Mouse (Mus musculus): ENCODE results near the gene Fez2. TPM values are rescaled to one million over a fixed set of nuclear protein-coding genes. Genes with fewer than 3 reads are reported as not detected.

Gene Fez2
- polyA plus RNA-seq, 1 experiment from 2014 or later = 28.7 TPM

GRCm38 (mm10) chr17:78373849-78374248 lies 44.1 kb downstream of the Fez2 start:
- H3K4me3 ChIP-seq (ENCODE audit: low read depth, low read length) = no peak overlapping the region
- H3K4me1 ChIP-seq (replicated peaks; ENCODE audit: control insufficient read depth, insufficient read depth) = no peaks in the 10 kb centered on the region
- no peaks in the 10 kb centered on the region for H3K27me3 ChIP-seq (ENCODE audit: control insufficient read depth, insufficient read depth, low read length)
- no peak for TF ChIP-seq CTCF (IDR thresholded peaks at IDR 0.05; ENCODE audit: low read depth)
- TF ChIP-seq EP300 (optimal IDR thresholded peaks at IDR 0.05) = no peak
- no peak overlapping the region for H3K4me2 ChIP-seq (replicated peaks; ENCODE audit: low read depth)
- H3K9ac ChIP-seq (ENCODE audit: low read length) = no peak overlapping the region
- WGBS = 90% methylated on average over 8 of the region's 8 CpGs
- peaks cover 11% of the 10 kb centered on the region for H3K36me3 ChIP-seq (ENCODE audit: control insufficient read depth, insufficient read depth, low read length)
- no peak overlapping the region for H3K27ac ChIP-seq (replicated peaks)
- no peaks in the 10 kb centered on the region for H3K9me3 ChIP-seq (ENCODE audit: control insufficient read depth, low read length)
- DNase-seq (ENCODE audit: low spot score) (no peak), ATAC-seq (ENCODE audit: low FRiP score, low TSS enrichment) (no peak)

- Histone ChIP-seq H3K9ac (ENCODE audit: low read length) (no peak overlapping the region), H3K27ac (replicated peaks) (no peak overlapping the region), H3K36me3 (ENCODE audit: control insufficient read depth, insufficient read depth, low read length) (peaks cover 11% of the 10 kb centered on the region), H3K27me3 (ENCODE audit: control insufficient read depth, insufficient read depth, low read length) (no peaks in the 10 kb centered on the region), H3K4me1 (replicated peaks; ENCODE audit: control insufficient read depth, insufficient read depth) (no peaks in the 10 kb centered on the region), H3K9me3 (ENCODE audit: control insufficient read depth, low read length) (no peaks in the 10 kb centered on the region), H3K4me2 (replicated peaks; ENCODE audit: low read depth) (no peak overlapping the region), H3K4me3 (ENCODE audit: low read depth, low read length) (no peak overlapping the region)
- 83% methylated on average over 6 of the region's 6 CpGs for WGBS
- TF ChIP-seq CTCF (IDR thresholded peaks at IDR 0.05; ENCODE audit: low read depth) = no peak
- no peak for TF ChIP-seq EP300 (optimal IDR thresholded peaks at IDR 0.05)
- ATAC-seq (ENCODE audit: low FRiP score, low TSS enrichment) (no peak), DNase-seq (ENCODE audit: low spot score) (no peak)
Measured at GRCm38 (mm10) chr17:78373174-78373573, 44.8 kb downstream of the Fez2 start.

- TF ChIP-seq EP300 (optimal IDR thresholded peaks at IDR 0.05) (no peak), CTCF (IDR thresholded peaks at IDR 0.05; ENCODE audit: low read depth) (peak; percentile 70)
- no peaks in the 10 kb centered on the region for H3K4me1 ChIP-seq (replicated peaks; ENCODE audit: control insufficient read depth, insufficient read depth)
- no peak overlapping the region for H3K4me3 ChIP-seq (ENCODE audit: low read depth, low read length)
- no peak overlapping the region for H3K27ac ChIP-seq (replicated peaks)
- H3K9me3 ChIP-seq (ENCODE audit: control insufficient read depth, low read length) = no peaks in the 10 kb centered on the region
- ATAC-seq (ENCODE audit: low FRiP score, low TSS enrichment) = no peak
- H3K9ac ChIP-seq (ENCODE audit: low read length) = no peak overlapping the region
- no peak overlapping the region for H3K4me2 ChIP-seq (replicated peaks; ENCODE audit: low read depth)
- peaks cover 11% of the 10 kb centered on the region for H3K36me3 ChIP-seq (ENCODE audit: control insufficient read depth, insufficient read depth, low read length)
- DNase-seq (ENCODE audit: low spot score) = no peak
- no peaks in the 10 kb centered on the region for H3K27me3 ChIP-seq (ENCODE audit: control insufficient read depth, insufficient read depth, low read length)
- 75% methylated on average over 1 of the region's 1 CpGs for WGBS
Measured at GRCm38 (mm10) chr17:78370445-78370844, 47.5 kb downstream of the Fez2 start.

- no peaks in the 10 kb centered on the region for H3K9me3 ChIP-seq (ENCODE audit: control insufficient read depth, low read length)
- H3K4me2 ChIP-seq (replicated peaks; ENCODE audit: low read depth) = no peak overlapping the region
- no peaks in the 10 kb centered on the region for H3K27me3 ChIP-seq (ENCODE audit: control insufficient read depth, insufficient read depth, low read length)
- DNase-seq (ENCODE audit: low spot score) (no peak), ATAC-seq (ENCODE audit: low FRiP score, low TSS enrichment) (no peak)
- peaks cover 7% of the 10 kb centered on the region for H3K36me3 ChIP-seq (ENCODE audit: control insufficient read depth, insufficient read depth, low read length)
- no peak overlapping the region for H3K9ac ChIP-seq (ENCODE audit: low read length)
- WGBS = 64% methylated on average over 8 of the region's 8 CpGs
- H3K27ac ChIP-seq (replicated peaks) = no peak overlapping the region
- no peak overlapping the region for H3K4me3 ChIP-seq (ENCODE audit: low read depth, low read length)
- TF ChIP-seq EP300 (optimal IDR thresholded peaks at IDR 0.05) (no peak), CTCF (IDR thresholded peaks at IDR 0.05; ENCODE audit: low read depth) (no peak)
- no peaks in the 10 kb centered on the region for H3K4me1 ChIP-seq (replicated peaks; ENCODE audit: control insufficient read depth, insufficient read depth)
Measured at GRCm38 (mm10) chr17:78368481-78368880, 49.5 kb downstream of the Fez2 start.

- no peak overlapping the region for H3K4me3 ChIP-seq (ENCODE audit: low read depth, low read length)
- peaks cover 7% of the 10 kb centered on the region for H3K36me3 ChIP-seq (ENCODE audit: control insufficient read depth, insufficient read depth, low read length)
- no peak overlapping the region for H3K4me2 ChIP-seq (replicated peaks; ENCODE audit: low read depth)
- no peak overlapping the region for H3K27ac ChIP-seq (replicated peaks)
- TF ChIP-seq CTCF (IDR thresholded peaks at IDR 0.05; ENCODE audit: low read depth) = no peak
- no peak for TF ChIP-seq EP300 (optimal IDR thresholded peaks at IDR 0.05)
- no peaks in the 10 kb centered on the region for H3K4me1 ChIP-seq (replicated peaks; ENCODE audit: control insufficient read depth, insufficient read depth)
- H3K27me3 ChIP-seq (ENCODE audit: control insufficient read depth, insufficient read depth, low read length) = no peaks in the 10 kb centered on the region
- H3K9ac ChIP-seq (ENCODE audit: low read length) = no peak overlapping the region
- H3K9me3 ChIP-seq (ENCODE audit: control insufficient read depth, low read length) = no peaks in the 10 kb centered on the region
- 76% methylated on average over 7 of the region's 7 CpGs for WGBS
- DNase-seq (ENCODE audit: low spot score) (no peak), ATAC-seq (ENCODE audit: low FRiP score, low TSS enrichment) (no peak)
Measured at GRCm38 (mm10) chr17:78366070-78366469, 51.9 kb downstream of the Fez2 start.

- WGBS = 90% methylated on average over 23 of the region's 23 CpGs
- Histone ChIP-seq H3K4me1 (replicated peaks; ENCODE audit: control insufficient read depth, insufficient read depth) (no peaks in the 10 kb centered on the region), H3K4me2 (replicated peaks; ENCODE audit: low read depth) (no peak overlapping the region), H3K4me3 (ENCODE audit: low read depth, low read length) (no peak overlapping the region), H3K9me3 (ENCODE audit: control insufficient read depth, low read length) (no peaks in the 10 kb centered on the region), H3K27me3 (ENCODE audit: control insufficient read depth, insufficient read depth, low read length) (no peaks in the 10 kb centered on the region), H3K27ac (replicated peaks) (no peak overlapping the region), H3K36me3 (ENCODE audit: control insufficient read depth, insufficient read depth, low read length) (peaks cover 7% of the 10 kb centered on the region), H3K9ac (ENCODE audit: low read length) (no peak overlapping the region)
- DNase-seq (ENCODE audit: low spot score) = no peak
- ATAC-seq (ENCODE audit: low FRiP score, low TSS enrichment) = no peak
- no peak for TF ChIP-seq CTCF (IDR thresholded peaks at IDR 0.05; ENCODE audit: low read depth)
- no peak for TF ChIP-seq EP300 (optimal IDR thresholded peaks at IDR 0.05)
Measured at GRCm38 (mm10) chr17:78364555-78365302, 53.2 kb downstream of the Fez2 start.

All from stomach, postnatal 0 days (tissue).